Mouse (Mus musculus): Measurements from ENCODE around the gene Sephs2.
"Not testable (repeated sequence)": the region's sequence is repeated elsewhere in the genome, so short reads cannot be mapped to it uniquely, and the experiment has no call there.

Gene Sephs2

GRCm38 (mm10) chr7:127270666-127271065 lies 3.2 kb downstream of the Sephs2 start:
- no peak for DNase-seq

GRCm38 (mm10) chr7:127270256-127270655 lies 3.6 kb downstream of the Sephs2 start:
- DNase-seq = no peak

GRCm38 (mm10) chr7:127263526-127263925 lies 10.3 kb downstream of the Sephs2 start:
- DNase-seq = no peak

- DNase-seq = no peak
Observed at GRCm38 (mm10) chr7:127262218-127262961, 11.5 kb downstream of the Sephs2 start.

GRCm38 (mm10) chr7:127260309-127261111 lies 13.3 kb downstream of the Sephs2 start, which contains the start of gene Dctpp1:
Dctpp1 (minus strand) TSS chr7:127260709.
- DNase-seq = peak; percentile 100

- no peak for DNase-seq
Observed at GRCm38 (mm10) chr7:127259186-127259905, 14.5 kb downstream of the Sephs2 start.

- no peak for DNase-seq
Observed at GRCm38 (mm10) chr7:127256518-127256917, 17.3 kb downstream of the Sephs2 start.

- DNase-seq = no peak
Observed at GRCm38 (mm10) chr7:127255965-127256364, 17.9 kb downstream of the Sephs2 start.

- no peak for DNase-seq
Observed at GRCm38 (mm10) chr7:127255008-127255407, 18.8 kb downstream of the Sephs2 start.

GRCm38 (mm10) chr7:127253821-127254769 lies 19.8 kb downstream of the Sephs2 start:
- DNase-seq = peak; percentile 98

GRCm38 (mm10) chr7:127253341-127253740 lies 20.5 kb downstream of the Sephs2 start:
- no peak for DNase-seq

GRCm38 (mm10) chr7:127252414-127252813 lies 21.4 kb downstream of the Sephs2 start:
- DNase-seq = peak; percentile 42

GRCm38 (mm10) chr7:127250511-127250910 lies 23.3 kb downstream of the Sephs2 start:
- DNase-seq = not testable (repeated sequence)

- DNase-seq = peak; percentile 25
Observed at GRCm38 (mm10) chr7:127244658-127245510, 29.0 kb downstream of the Sephs2 start.

- DNase-seq = peak; percentile 96
Observed at GRCm38 (mm10) chr7:127243870-127244657, 29.8 kb downstream of the Sephs2 start, which contains the start of gene Zfp771. Zfp771 (plus strand) TSS chr7:127244274.

- DNase-seq = no peak
Observed at GRCm38 (mm10) chr7:127243361-127243867, 30.4 kb downstream of the Sephs2 start.

- no peak for DNase-seq
Observed at GRCm38 (mm10) chr7:127234777-127235176, 39.1 kb downstream of the Sephs2 start.

- no peak for DNase-seq
Observed at GRCm38 (mm10) chr7:127233765-127234164, 40.1 kb downstream of the Sephs2 start.

- DNase-seq = no peak
Observed at GRCm38 (mm10) chr7:127233368-127233749, 40.5 kb downstream of the Sephs2 start.

All from retina, postnatal 1 day (tissue).